ENCODE assay signal across 11 mouse cellular contexts in genomic region chr5:147892735-147893134, GRCm38 (mm10). TPM values are rescaled to one million over a fixed set of nuclear protein-coding genes. Genes with fewer than 3 reads are reported as not detected.
A peak's percentile ranks its signal among the peaks of the same experiment; 100 is the strongest.
DNase-seq lines count a peak whose midpoint lies in the region; ATAC-seq lines count a peak whose summit lies in the region.
"Had no signal": no experiment of that assay in that cellular context is flagged by ENCODE, and none has a peak within 500 bp of the region (broad histone marks: within the 10 kb centered on the region; RNA-seq: fewer than 3 reads in every experiment).

No protein-coding gene starts in this region.

- H3K9ac ChIP-seq in hindbrain, embryonic 12.5 days: no peak overlapping the region
- H3K9ac ChIP-seq in hindbrain, embryonic 16.5 days (ENCODE audit: low read depth, low read length): no peak overlapping the region
- no peak overlapping the region for H3K9ac ChIP-seq in neural tube, embryonic 12.5 days
- H3K9ac ChIP-seq: heart, embryonic 15.5 days had no signal

- peak; percentile 20 for DNase-seq in cerebellum, adult 11-12 months
- DNase-seq in cerebellum, postnatal 14 days: no peak
- DNase-seq in neural tube, embryonic 10.5 days (ENCODE audit: extremely low spot score, low spot score): no peak
- DNase-seq in yolk sac, embryonic 10.5 days (ENCODE audit: low spot score): peak; percentile 21
- DNase-seq in thymus, postnatal 14 days: no peak
- DNase-seq: adrenal gland, postnatal 25 days had no signal

- peaks cover 24% of the 10 kb centered on the region for H3K27me3 ChIP-seq in hindbrain, embryonic 12.5 days
- no peaks in the 10 kb centered on the region; the same call in 1 of the 2 replicates for H3K27me3 ChIP-seq in hindbrain, embryonic 16.5 days (replicated peaks; ENCODE audit: control insufficient read depth, insufficient read depth, low read length)
- H3K27me3 ChIP-seq in neural tube, embryonic 12.5 days (replicated peaks): peaks cover 10% of the 10 kb centered on the region

- peaks cover 18% of the 10 kb centered on the region for H3K4me1 ChIP-seq in hindbrain, embryonic 12.5 days
- peaks cover 9% of the 10 kb centered on the region for H3K4me1 ChIP-seq in hindbrain, embryonic 16.5 days (ENCODE audit: control insufficient read depth, insufficient read depth, low read depth, low read length)
- peaks cover 14% of the 10 kb centered on the region; the same call in 1 of the 2 replicates for H3K4me1 ChIP-seq in neural tube, embryonic 12.5 days

- H3K27ac ChIP-seq in hindbrain, embryonic 12.5 days: peak overlapping the region; percentile 30; the same call in 1 of the 2 replicates
- no peak overlapping the region for H3K27ac ChIP-seq in hindbrain, embryonic 16.5 days (ENCODE audit: low read depth, low read length)
- H3K27ac ChIP-seq in neural tube, embryonic 12.5 days: no peak overlapping the region
- H3K27ac ChIP-seq: heart, embryonic 15.5 days had no signal

- 26% methylated on average over 6 of the region's 6 CpGs for WGBS in hindbrain, embryonic 12.5 days
- 30% methylated on average over 6 of the region's 6 CpGs for WGBS in hindbrain, embryonic 16.5 days
- 21% methylated on average over 6 of the region's 6 CpGs for WGBS in neural tube, embryonic 12.5 days

- H3K4me3 ChIP-seq in hindbrain, embryonic 12.5 days: no peak overlapping the region
- H3K4me3 ChIP-seq in hindbrain, embryonic 16.5 days (ENCODE audit: low read length): no peak overlapping the region
- H3K4me3 ChIP-seq in neural tube, embryonic 12.5 days: no peak overlapping the region

- no peaks in the 10 kb centered on the region for H3K36me3 ChIP-seq in hindbrain, embryonic 12.5 days
- H3K36me3 ChIP-seq in hindbrain, embryonic 16.5 days (ENCODE audit: control insufficient read depth, insufficient read depth, low read length): no peaks in the 10 kb centered on the region
- H3K36me3 ChIP-seq in neural tube, embryonic 12.5 days: no peaks in the 10 kb centered on the region
- H3K36me3 ChIP-seq: heart, embryonic 15.5 days had no signal

- no peaks in the 10 kb centered on the region for H3K9me3 ChIP-seq in hindbrain, embryonic 12.5 days (replicated peaks)
- no peaks in the 10 kb centered on the region for H3K9me3 ChIP-seq in hindbrain, embryonic 16.5 days (ENCODE audit: control insufficient read depth, low read length)
- H3K9me3 ChIP-seq in neural tube, embryonic 12.5 days: no peaks in the 10 kb centered on the region
- H3K9me3 ChIP-seq: heart, embryonic 15.5 days had no signal

- peak overlapping the region; percentile 97; the same call in 1 of the 2 replicates for H3K4me2 ChIP-seq in hindbrain, embryonic 12.5 days (replicated peaks)
- H3K4me2 ChIP-seq in hindbrain, embryonic 16.5 days (ENCODE audit: low read length): no peak overlapping the region
- H3K4me2 ChIP-seq in neural tube, embryonic 12.5 days (replicated peaks): peak overlapping the region; percentile 89; the same call in 1 of the 2 replicates

- ATAC-seq in hindbrain, embryonic 12.5 days (ENCODE audit: low FRiP score): no peak
- ATAC-seq in hindbrain, embryonic 16.5 days: no peak
- no peak for ATAC-seq in neural tube, embryonic 12.5 days (ENCODE audit: low FRiP score, low read depth)
- ATAC-seq: inflammation-experienced regulatory T-cells, adult 6 months had no signal

RNA-seq across cellular contexts. Expression of gene Slc46a3, which starts 1.9 kb away (rescaled TPM):
- 3.5 and 3.6 TPM in 2 replicates for polyA plus RNA-seq in hindbrain, embryonic 12.5 days (2016; fragmentation: Nextera tagmentation; extraction: Ambion mirVana)
- 5.4 and 6.3 TPM in 2 replicates for polyA plus RNA-seq in hindbrain, embryonic 16.5 days (2015; fragmentation: Nextera tagmentation; extraction: Ambion mirVana)
- polyA plus RNA-seq in neural tube, embryonic 12.5 days (2016; fragmentation: Nextera tagmentation; extraction: Ambion mirVana): 4.0 and 4.3 TPM in 2 replicates

RNA-seq across cellular contexts. Expression of gene Pomp, which starts 32.5 kb away (rescaled TPM):
- polyA plus RNA-seq in hindbrain, embryonic 12.5 days (2016; fragmentation: Nextera tagmentation; extraction: Ambion mirVana): 469 and 476 TPM in 2 replicates
- 482 and 537 TPM in 2 replicates for polyA plus RNA-seq in hindbrain, embryonic 16.5 days (2015; fragmentation: Nextera tagmentation; extraction: Ambion mirVana)
- 521 and 533 TPM in 2 replicates for polyA plus RNA-seq in neural tube, embryonic 12.5 days (2016; fragmentation: Nextera tagmentation; extraction: Ambion mirVana)

Comparison
In these comparisons a context has a peak if more than half of its experiments do, and no peak if none do; other contexts are left out.
1. DNase-seq: peak in cerebellum, adult 11-12 months (single experiment) and yolk sac, embryonic 10.5 days (single experiment); none in cerebellum, postnatal 14 days (0 of 2), neural tube, embryonic 10.5 days (single experiment) and thymus, postnatal 14 days (single experiment).